Comparison of ENCODE assay signal across 18 mouse cellular contexts in genomic region chr15:12547640-12548405, GRCm38 (mm10).
DNase-seq lines count a peak whose midpoint lies in the region; ATAC-seq and TF ChIP-seq lines count a peak whose summit lies in the region.
"Had no signal": no experiment of that assay in that cellular context is flagged by ENCODE, and none has a peak within 500 bp of the region (broad histone marks: within the 10 kb centered on the region; RNA-seq: fewer than 3 reads in every experiment).

No protein-coding gene starts in this region.

- TF ChIP-seq EP300 in MEL (IDR thresholded peaks at IDR 0.05; ENCODE audit: low read depth in 1 of 2, low read length in 2 of 2) = no peak

- no peaks in the 10 kb centered on the region for H3K9me3 ChIP-seq in intestine, embryonic 15.5 days
- H3K9me3 ChIP-seq in intestine, embryonic 16.5 days (ENCODE audit: control insufficient read depth, low read length) = no peaks in the 10 kb centered on the region
- no peaks in the 10 kb centered on the region for H3K9me3 ChIP-seq in lung, embryonic 15.5 days
- no peaks in the 10 kb centered on the region for H3K9me3 ChIP-seq in MEL (replicated peaks; ENCODE audit: insufficient read depth, low read length)
- H3K9me3 ChIP-seq in limb, embryonic 11.5 days (ENCODE audit: control insufficient read depth, low read length) = no peaks in the 10 kb centered on the region
- no peaks in the 10 kb centered on the region for H3K9me3 ChIP-seq in neural tube, embryonic 15.5 days (replicated peaks)
- H3K9me3 ChIP-seq: embryonic facial prominence, embryonic 12.5 days; hindbrain, embryonic 10.5 days; stomach, embryonic 15.5 days had no signal

- ATAC-seq in intestine, embryonic 15.5 days = no peak
- ATAC-seq in intestine, embryonic 16.5 days = no peak
- no peak for ATAC-seq in lung, embryonic 15.5 days (ENCODE audit: borderline replicate concordance, extremely low read depth, low FRiP score, low TSS enrichment)
- ATAC-seq in limb, embryonic 11.5 days (ENCODE audit: insufficient number of reproducible peaks, low FRiP score, low TSS enrichment, low read depth) = no peak
- ATAC-seq in neural tube, embryonic 15.5 days (ENCODE audit: low FRiP score) = no peak
- ATAC-seq: forebrain, postnatal 0 days; hindbrain, postnatal 0 days; liver, postnatal 0 days; Patski had no signal

- TF ChIP-seq RAD21 in MEL (IDR thresholded peaks at IDR 0.05; ENCODE audit: low read depth, low read length) = no peak

- H3K4me1 ChIP-seq in intestine, embryonic 15.5 days (replicated peaks) = peaks cover 12% of the 10 kb centered on the region
- H3K4me1 ChIP-seq in intestine, embryonic 16.5 days (ENCODE audit: control insufficient read depth, insufficient read depth, low read length) = peaks cover 22% of the 10 kb centered on the region
- peaks cover 44% of the 10 kb centered on the region for H3K4me1 ChIP-seq in lung, embryonic 15.5 days
- no peaks in the 10 kb centered on the region for H3K4me1 ChIP-seq in MEL (ENCODE audit: control insufficient read depth in 1 of 2, insufficient read depth in 2 of 2, low read length in 2 of 2)
- H3K4me1 ChIP-seq in limb, embryonic 11.5 days (ENCODE audit: control insufficient read depth, insufficient read depth, low read length) = peaks cover 34% of the 10 kb centered on the region
- H3K4me1 ChIP-seq in neural tube, embryonic 15.5 days = peaks cover 23% of the 10 kb centered on the region

- peak overlapping the region; percentile 7; the same call in 1 of the 2 replicates for H3K4me2 ChIP-seq in intestine, embryonic 15.5 days (replicated peaks)
- no peak overlapping the region for H3K4me2 ChIP-seq in intestine, embryonic 16.5 days (ENCODE audit: low read depth, low read length)
- H3K4me2 ChIP-seq in lung, embryonic 15.5 days = no peak overlapping the region
- peak overlapping the region; percentile 22; the same call in 1 of the 2 replicates for H3K4me2 ChIP-seq in limb, embryonic 11.5 days (ENCODE audit: low read depth, severe bottlenecking)
- H3K4me2 ChIP-seq in neural tube, embryonic 15.5 days = no peak overlapping the region

- no peaks in the 10 kb centered on the region for H3K27me3 ChIP-seq in intestine, embryonic 15.5 days (replicated peaks)
- no peaks in the 10 kb centered on the region for H3K27me3 ChIP-seq in intestine, embryonic 16.5 days (replicated peaks; ENCODE audit: control insufficient read depth, insufficient read depth, low read length)
- no peaks in the 10 kb centered on the region for H3K27me3 ChIP-seq in lung, embryonic 15.5 days
- peaks cover 0 to 8% of the 10 kb centered on the region in 2 experiments; a peak in 2 of 4 replicates for H3K27me3 ChIP-seq in MEL (ENCODE audit: control insufficient read depth in 1 of 2, insufficient read depth in 2 of 2, low read length in 2 of 2)
- H3K27me3 ChIP-seq in limb, embryonic 11.5 days (ENCODE audit: control insufficient read depth, insufficient read depth, low read length) = no peaks in the 10 kb centered on the region
- H3K27me3 ChIP-seq in neural tube, embryonic 15.5 days (replicated peaks) = no peaks in the 10 kb centered on the region
- H3K27me3 ChIP-seq: embryonic facial prominence, embryonic 12.5 days; stomach, embryonic 15.5 days had no signal

- DNase-seq in lung, adult 18-20 months = no peak
- DNase-seq in MEL (ENCODE audit: low read depth, low spot score) = no peak
- DNase-seq in limb, embryonic 11.5 days (ENCODE audit: low spot score) = no peak
- DNase-seq in adrenal gland, adult 18-20 months (ENCODE audit: low spot score in 2 of 2) = no peak
- DNase-seq: cerebellum, adult 9-11 months; forebrain, postnatal 0 days; kidney, adult 2 months; liver, postnatal 0 days; right cerebral cortex, postnatal 25 days had no signal

- TF ChIP-seq CTCF in MEL (IDR thresholded peaks at IDR 0.05 in 2 of 3, conservative IDR thresholded peaks at IDR 0.05 in 1 of 3; ENCODE audit: control insufficient read depth in 1 of 3, insufficient read depth in 1 of 3, low read depth in 2 of 3, low read length in 3 of 3, poor library complexity in 1 of 3, severe bottlenecking in 1 of 3) = no peak

- H3K4me3 ChIP-seq in intestine, embryonic 15.5 days (replicated peaks) = no peak overlapping the region
- no peak overlapping the region for H3K4me3 ChIP-seq in intestine, embryonic 16.5 days (ENCODE audit: low read length)
- 0 out of 2 replicates have a peak overlapping the region, but pooled peaks have one; percentile 2 for H3K4me3 ChIP-seq in lung, embryonic 15.5 days
- no peak overlapping the region for H3K4me3 ChIP-seq in MEL (ENCODE audit: control insufficient read depth in 1 of 2, insufficient read depth in 1 of 2, low read depth in 2 of 2, low read length in 2 of 2)
- no peak overlapping the region for H3K4me3 ChIP-seq in limb, embryonic 11.5 days (ENCODE audit: low read depth, low read length)
- H3K4me3 ChIP-seq in neural tube, embryonic 15.5 days (replicated peaks) = no peak overlapping the region

- TF ChIP-seq POLR2A in MEL (IDR thresholded peaks at IDR 0.05; ENCODE audit: control insufficient read depth in 1 of 2, insufficient read depth in 1 of 2, low read depth in 1 of 2, low read length in 2 of 2, poor library complexity in 1 of 2) = no peak

- no peak overlapping the region for H3K27ac ChIP-seq in intestine, embryonic 15.5 days
- H3K27ac ChIP-seq in intestine, embryonic 16.5 days (ENCODE audit: low read length) = no peak overlapping the region
- no peak overlapping the region for H3K27ac ChIP-seq in lung, embryonic 15.5 days
- H3K27ac ChIP-seq in MEL (ENCODE audit: control insufficient read depth, low read depth, low read length) = no peak overlapping the region
- H3K27ac ChIP-seq in limb, embryonic 11.5 days (replicated peaks; ENCODE audit: low read depth, low read length) = no peak overlapping the region
- no peak overlapping the region for H3K27ac ChIP-seq in neural tube, embryonic 15.5 days (replicated peaks)
- H3K27ac ChIP-seq: embryonic facial prominence, embryonic 12.5 days; hindbrain, embryonic 10.5 days; hindbrain, postnatal 0 days; stomach, embryonic 15.5 days had no signal

- H3K79me2 ChIP-seq in MEL (ENCODE audit: control insufficient read depth, insufficient read depth, low read length, poor library complexity) = no peaks in the 10 kb centered on the region

- no peaks in the 10 kb centered on the region for H3K36me3 ChIP-seq in intestine, embryonic 15.5 days
- no peaks in the 10 kb centered on the region for H3K36me3 ChIP-seq in intestine, embryonic 16.5 days (ENCODE audit: control insufficient read depth, insufficient read depth, low read length)
- no peaks in the 10 kb centered on the region for H3K36me3 ChIP-seq in lung, embryonic 15.5 days
- no peaks in the 10 kb centered on the region for H3K36me3 ChIP-seq in MEL (ENCODE audit: control insufficient read depth in 1 of 2, insufficient read depth in 2 of 2, low read length in 2 of 2)
- H3K36me3 ChIP-seq in limb, embryonic 11.5 days (ENCODE audit: control insufficient read depth, insufficient read depth, low read length) = no peaks in the 10 kb centered on the region
- H3K36me3 ChIP-seq in neural tube, embryonic 15.5 days = no peaks in the 10 kb centered on the region
- H3K36me3 ChIP-seq: embryonic facial prominence, embryonic 12.5 days; hindbrain, embryonic 10.5 days; stomach, embryonic 15.5 days had no signal

- WGBS in intestine, embryonic 15.5 days = 77% methylated on average over 5 of the region's 5 CpGs
- 84% methylated on average over 5 of the region's 5 CpGs for WGBS in intestine, embryonic 16.5 days
- WGBS in lung, embryonic 15.5 days = 64% methylated on average over 5 of the region's 5 CpGs
- 68% methylated on average over 5 of the region's 5 CpGs for WGBS in limb, embryonic 11.5 days
- 82% methylated on average over 5 of the region's 5 CpGs for WGBS in neural tube, embryonic 15.5 days

- H3K9ac ChIP-seq in intestine, embryonic 15.5 days = no peak overlapping the region
- H3K9ac ChIP-seq in intestine, embryonic 16.5 days (ENCODE audit: low read depth, low read length) = no peak overlapping the region
- H3K9ac ChIP-seq in lung, embryonic 15.5 days = no peak overlapping the region
- no peak overlapping the region for H3K9ac ChIP-seq in MEL (ENCODE audit: control insufficient read depth, low read depth, low read length, poor library complexity, severe bottlenecking)
- no peak overlapping the region for H3K9ac ChIP-seq in limb, embryonic 11.5 days (ENCODE audit: low read length)
- H3K9ac ChIP-seq in neural tube, embryonic 15.5 days (replicated peaks) = no peak overlapping the region
- H3K9ac ChIP-seq: embryonic facial prominence, embryonic 12.5 days; forebrain, postnatal 0 days; liver, postnatal 0 days; stomach, embryonic 15.5 days had no signal

TF ChIP-seq in MEL, 35 proteins besides CTCF, POLR2A, EP300 and RAD21:
- TF ChIP-seq ZNF384 (IDR thresholded peaks at IDR 0.05; ENCODE audit: low read depth, low read length) = 0 out of 2 replicates have a peak, but pooled peaks have one; percentile 8
- TF ChIP-seq UBTF (IDR thresholded peaks at IDR 0.05; ENCODE audit: borderline replicate concordance, insufficient read depth, low read depth, low read length) = no peak
- no peak for TF ChIP-seq ZKSCAN1 (IDR thresholded peaks at IDR 0.05; ENCODE audit: low read depth, low read length)
- TF ChIP-seq ZMIZ1 (IDR thresholded peaks at IDR 0.05; ENCODE audit: low read depth, low read length) = no peak
- TF ChIP-seq POLR2AphosphoS5 (IDR thresholded peaks at IDR 0.05; ENCODE audit: borderline replicate concordance, low read depth, low read length) = no peak

Comparison
In these comparisons a context has a peak if more than half of its experiments do, and no peak if none do; other contexts are left out.
1. H3K4me2 ChIP-seq: peak in intestine, embryonic 15.5 days (single experiment) and limb, embryonic 11.5 days (single experiment); none in intestine, embryonic 16.5 days (single experiment), lung, embryonic 15.5 days (single experiment) and neural tube, embryonic 15.5 days (single experiment).